Mouse (Mus musculus) heart, adult 2 months (tissue): Measurements from ENCODE around the gene Sppl2a.

ENCODE experiments used
- CTCF ChIP-seq: fragments of 200-600 bp; IDR thresholded peaks from 2 replicates; pipeline ENCODE4 v1.8.1; 2022; ENCODE audit warnings: antibody characterized with exemption, mild to moderate bottlenecking, moderate library complexity
- EP300 ChIP-seq: fragments of 200-500 bp; IDR thresholded peaks from 2 replicates; pipeline ENCODE4 v1.6.1; 2011; ENCODE audit warnings: low read depth, low read length, control low read depth; ENCODE audit not compliant: insufficient read depth
- POLR2A ChIP-seq: fragments of 200-500 bp; IDR thresholded peaks from 2 replicates; pipeline ENCODE4 v1.6.1; 2011; ENCODE audit warnings: mild to moderate bottlenecking, low read depth, low read length, control low read depth; ENCODE audit not compliant: insufficient read depth

DNA sequence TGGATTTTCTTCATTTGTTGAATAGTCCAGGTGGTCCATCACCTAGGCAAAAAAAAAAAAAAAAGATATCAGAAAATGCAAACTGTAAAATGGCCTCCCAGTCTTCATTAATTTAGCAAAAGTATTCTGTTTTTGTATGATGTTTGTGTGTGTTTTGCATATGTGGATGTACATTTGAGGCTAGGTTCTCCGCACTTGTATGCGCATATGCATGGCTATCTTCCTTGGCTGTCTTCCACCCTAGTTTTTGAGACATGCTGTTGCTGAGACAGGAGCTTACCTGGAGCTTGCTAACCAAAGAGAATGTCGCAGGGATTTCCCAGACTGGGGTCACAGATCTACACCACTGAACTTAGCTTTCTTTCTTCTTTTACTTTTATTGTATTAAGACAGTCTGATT is 38.8 kb downstream of the Sppl2a start:
- no peak for TF ChIP-seq POLR2A
- no peak for TF ChIP-seq CTCF
- no peak for TF ChIP-seq EP300
